Mouse (Mus musculus) left cerebral cortex, adult 2 months (tissue): ENCODE results near the gene Ube3b. TPM values are rescaled to one million over a fixed set of nuclear protein-coding genes. Genes with fewer than 3 reads are reported as not detected.

Source experiments
- DNase-seq, 2 experiments: peaks; one replicate each; pipeline ENCODE4 v3.0.0; 2021 to 2022; ENCODE audit warnings: low spot score in 2 of 2, mixed read lengths in 1 of 2; ENCODE audit errors: extremely low spot score in 1 of 2
- H3K27ac ChIP-seq: fragments of 200-600 bp; 2 replicates; pipeline ENCODE4 v1.8.1; 2022
- H3K4me3 ChIP-seq: fragments of 200-600 bp; 2 replicates; pipeline ENCODE4 v1.8.1; 2022
- CTCF ChIP-seq: fragments of 200-600 bp; IDR thresholded peaks from 2 replicates; pipeline ENCODE4 v1.8.1; 2022; ENCODE audit warnings: antibody characterized with exemption, mild to moderate bottlenecking, moderate library complexity
- intact Hi-C: fragments of 180-260 bp; cut with DNase I; formaldehyde crosslinking; loops from one replicate; pipeline ENCODE4 v1.15.1; 2025
- total RNA-seq, 2 experiments: library from RNA; stranded (reverse); gene quantifications; 2 replicates each; pipeline ENCODE4 v1.2.3; 2021

Gene Ube3b
- total RNA-seq, 2 experiments from 2014 or later: 79.6 to 83.8 TPM

DNA sequence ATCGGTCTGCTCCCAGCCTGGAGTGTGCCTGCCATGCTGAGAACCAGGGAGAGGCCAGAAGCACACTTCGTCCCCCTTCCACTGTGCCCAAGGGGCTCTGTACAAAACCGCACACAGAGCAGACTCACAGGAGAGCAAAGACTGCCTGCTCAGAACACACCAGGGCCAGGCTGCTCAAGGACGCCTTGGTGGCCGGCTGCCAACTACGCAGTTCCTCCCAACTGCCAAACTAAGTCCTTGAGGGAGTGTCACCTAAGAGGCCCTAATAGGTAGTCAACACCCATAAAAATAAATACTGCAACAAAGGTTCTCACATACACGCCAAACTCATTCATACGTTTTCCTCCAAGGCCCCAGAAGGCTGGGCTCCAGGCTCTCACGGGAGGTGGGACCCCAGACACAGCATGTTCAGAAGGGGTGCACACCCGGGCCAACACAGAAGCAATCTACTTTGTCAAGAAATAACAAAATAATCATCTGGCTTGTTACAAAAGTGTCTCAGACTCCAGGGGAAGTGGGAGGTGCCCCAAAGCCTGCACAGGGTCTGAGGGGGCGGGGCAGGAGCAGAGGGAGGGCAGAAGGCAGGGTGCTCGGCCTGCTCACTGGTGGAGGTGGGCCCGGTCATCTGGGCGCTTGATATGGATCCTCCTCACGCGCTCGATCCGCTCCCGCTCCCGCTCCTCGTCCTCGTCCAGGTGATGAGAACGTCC lies 15.2 kb upstream of the Ube3b start:
- TF ChIP-seq CTCF: no peak
- no peak overlapping the region for H3K27ac ChIP-seq
- DNase-seq: no peak
- intact Hi-C loops: no loop called here
- no peak overlapping the region for H3K4me3 ChIP-seq

DNA sequence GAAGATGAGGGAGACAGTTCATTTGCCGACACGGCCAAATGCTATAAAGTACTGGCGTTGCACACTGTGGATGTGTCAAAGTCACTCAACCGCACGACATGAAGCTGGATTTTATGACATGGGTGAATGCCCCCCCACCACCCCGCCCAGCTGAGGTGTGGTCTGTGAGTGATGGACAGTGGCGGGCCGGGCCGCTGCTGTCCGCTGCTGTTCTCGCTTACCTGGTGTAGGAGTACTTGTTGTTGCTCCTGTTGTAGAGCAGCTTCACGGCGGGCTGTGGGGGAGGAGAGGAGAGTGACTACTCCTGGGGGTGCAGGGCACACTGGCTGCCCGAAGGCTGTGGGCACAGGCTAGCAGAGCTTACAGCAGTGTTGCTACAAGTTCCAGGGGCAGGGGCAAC lies 12.3 kb upstream of the Ube3b start:
- no peak for DNase-seq
- Histone ChIP-seq H3K4me3 (no peak overlapping the region), H3K27ac (no peak overlapping the region)
- no peak for TF ChIP-seq CTCF
- intact Hi-C loops: no loop called here

DNA sequence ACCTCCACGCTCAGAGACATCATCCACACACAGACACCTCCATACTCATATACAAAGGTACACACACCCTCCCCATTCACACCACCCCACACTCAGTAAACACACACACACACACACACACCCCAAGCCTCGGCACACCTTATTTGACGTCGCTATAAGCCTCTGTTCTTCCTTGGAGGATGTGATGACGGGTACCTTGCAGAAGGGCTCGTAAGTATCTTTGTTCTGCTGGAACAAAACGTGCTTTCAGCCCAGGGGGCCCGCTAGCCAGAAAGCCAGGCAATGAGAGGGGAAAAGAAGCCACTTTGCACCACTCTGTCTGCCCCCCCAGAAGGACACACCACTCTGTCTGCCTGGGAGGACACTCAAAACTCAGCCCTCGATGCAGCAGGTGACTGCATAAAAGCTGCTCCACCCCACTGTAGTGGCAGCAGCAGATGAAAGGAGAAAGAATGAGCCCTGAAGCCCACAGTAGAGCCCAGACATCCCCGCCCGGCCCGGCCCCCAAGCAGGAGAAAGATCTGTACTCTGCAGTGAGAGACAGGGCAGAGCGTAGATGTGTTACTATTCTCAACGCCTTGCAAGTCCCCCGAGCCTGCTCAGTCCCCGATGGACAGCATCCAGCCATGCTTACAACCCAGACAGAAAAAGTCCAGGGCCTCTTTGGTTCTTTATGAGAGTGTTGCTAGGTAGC lies 11.5 kb upstream of the Ube3b start:
- intact Hi-C loops: no loop called here
- H3K27ac ChIP-seq: no peak overlapping the region
- H3K4me3 ChIP-seq: no peak overlapping the region
- no peak for TF ChIP-seq CTCF
- DNase-seq: no peak

DNA sequence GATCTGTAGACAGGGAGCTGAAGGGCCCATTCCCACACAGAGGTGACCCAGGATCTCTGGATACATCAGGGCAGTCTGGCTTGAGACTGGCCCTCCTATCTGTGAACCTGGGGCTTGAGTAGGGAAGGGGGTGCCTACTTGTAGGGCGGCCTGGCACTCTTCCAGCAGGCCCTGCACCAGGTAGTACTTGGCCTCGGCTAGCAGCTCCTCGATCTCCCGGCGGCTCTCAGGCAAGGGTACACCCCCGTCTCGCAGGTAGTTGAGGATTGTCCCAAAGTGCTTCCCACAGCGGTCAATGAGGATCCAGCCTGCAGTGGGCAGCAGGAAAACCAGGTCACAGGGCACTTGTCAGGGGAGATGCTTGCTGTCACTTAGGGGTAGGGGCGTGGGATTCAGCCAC lies 10.5 kb upstream of the Ube3b start:
- Histone ChIP-seq H3K27ac (peak overlapping the region; percentile 50; the same call in 1 of the 2 replicates), H3K4me3 (no peak overlapping the region)
- TF ChIP-seq CTCF: no peak
- intact Hi-C loops: no loop called here
- DNase-seq: no peak

DNA sequence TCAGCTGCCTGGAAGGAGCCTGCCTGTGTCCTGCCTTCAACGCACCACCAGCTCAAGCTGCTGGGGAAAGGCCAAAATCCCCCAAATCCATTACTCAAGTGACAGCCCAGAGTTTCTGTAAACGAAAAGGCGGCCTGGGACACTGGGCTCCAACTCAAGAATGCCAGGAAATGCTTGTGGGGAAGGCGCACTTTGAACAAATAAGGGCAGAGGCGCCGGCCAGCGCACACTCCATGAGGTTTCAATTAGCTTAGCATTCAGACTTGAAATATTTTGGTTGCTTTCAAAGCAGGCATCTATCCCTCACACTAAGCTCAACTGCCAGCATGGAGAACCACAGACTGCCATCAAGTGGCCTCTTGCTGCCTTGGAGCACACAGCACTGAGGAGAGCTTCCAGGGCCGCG lies 10.0 kb upstream of the Ube3b start:
- peak overlapping the region; percentile 50; the same call in 1 of the 2 replicates for H3K27ac ChIP-seq
- no peak; the same call in 1 of the 2 replicates for TF ChIP-seq CTCF
- DNase-seq: no peak
- no peak overlapping the region for H3K4me3 ChIP-seq
- intact Hi-C loops: no loop called here

DNA sequence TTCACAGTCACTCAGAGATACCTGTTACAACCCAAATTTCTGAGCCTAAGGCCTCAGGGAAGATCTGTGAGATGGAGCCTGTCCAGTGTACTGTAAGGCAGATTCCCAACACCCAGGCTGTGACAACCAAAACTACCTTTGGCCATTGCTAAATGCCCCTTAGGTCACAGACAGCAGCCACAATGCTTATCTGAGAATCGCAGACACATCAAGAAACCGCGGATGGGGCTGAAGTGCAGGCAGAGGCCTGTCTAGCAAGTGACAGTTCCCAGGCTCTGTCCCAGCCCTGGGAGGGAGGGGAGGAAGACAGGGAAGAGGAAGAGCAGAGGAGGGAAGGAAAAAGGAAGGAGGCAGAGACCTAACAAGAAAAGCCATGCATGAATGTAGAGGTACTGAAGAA lies 9.1 kb upstream of the Ube3b start:
- TF ChIP-seq CTCF: no peak
- intact Hi-C loops: no loop called here
- DNase-seq: no peak
- Histone ChIP-seq H3K4me3 (no peak overlapping the region), H3K27ac (no peak overlapping the region; the same call in 1 of the 2 replicates)

DNA sequence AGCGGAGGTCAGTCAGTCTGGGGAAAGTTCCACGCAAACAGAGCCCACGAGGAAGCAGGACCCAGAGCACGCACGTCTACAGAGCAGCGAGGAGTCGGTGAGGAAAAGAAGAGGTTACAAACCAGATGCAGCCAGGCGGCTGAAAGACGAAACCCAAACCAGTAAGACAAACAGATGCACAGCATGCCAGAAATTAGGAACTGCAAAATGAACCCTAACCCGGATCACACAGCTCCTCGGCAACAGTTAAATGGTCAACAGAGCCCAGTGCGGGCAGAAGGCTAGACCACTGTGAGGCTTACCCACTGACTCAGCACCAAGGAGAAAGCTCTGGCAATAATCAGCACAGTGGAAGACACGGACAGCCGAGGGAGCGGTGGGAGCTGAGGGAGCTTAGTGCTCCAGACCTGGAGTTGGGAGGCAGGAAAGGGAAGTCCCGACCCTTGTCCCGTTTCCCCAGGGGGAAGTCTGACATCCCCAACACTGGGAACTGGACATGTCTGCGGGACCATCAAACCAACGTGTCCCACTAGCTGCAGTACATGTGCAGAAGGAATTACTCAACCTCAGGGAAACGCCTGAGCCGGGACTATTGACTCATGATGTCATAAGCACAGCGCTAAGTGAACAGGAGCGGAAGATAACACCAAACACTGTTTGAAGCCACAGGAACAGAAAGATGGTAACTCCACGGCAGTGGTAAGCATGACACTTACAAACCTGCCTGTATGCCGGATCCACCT lies 8.5 kb upstream of the Ube3b start:
- intact Hi-C loops: no loop called here
- TF ChIP-seq CTCF: no peak
- DNase-seq: no peak
- H3K27ac ChIP-seq: peak overlapping the region; percentile 41; the same call in 1 of the 2 replicates
- H3K4me3 ChIP-seq: no peak overlapping the region

DNA sequence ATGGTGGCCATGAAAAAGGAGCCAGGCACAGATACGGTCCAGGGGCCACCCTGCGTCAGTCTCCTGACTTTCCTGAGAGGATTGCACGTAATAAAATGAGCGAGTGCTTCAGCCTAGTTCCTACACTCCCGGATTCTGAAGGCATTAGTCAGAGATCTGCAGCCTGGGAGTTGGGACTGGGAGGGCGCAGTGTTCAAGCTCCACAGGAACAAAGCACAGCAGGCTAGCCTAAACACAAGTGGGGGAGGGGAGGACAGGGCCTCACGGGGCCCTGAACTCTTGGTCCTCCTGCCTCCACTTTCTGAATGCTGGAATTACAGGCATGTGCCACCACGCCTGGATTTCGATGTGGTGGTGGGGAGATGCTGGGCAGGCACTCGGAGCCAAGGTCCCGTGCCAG lies 7.8 kb upstream of the Ube3b start:
- no peak for TF ChIP-seq CTCF
- Histone ChIP-seq H3K4me3 (no peak overlapping the region), H3K27ac (peak overlapping the region; percentile 41; the same call in 1 of the 2 replicates)
- intact Hi-C loops: no loop called here
- no peak for DNase-seq

DNA sequence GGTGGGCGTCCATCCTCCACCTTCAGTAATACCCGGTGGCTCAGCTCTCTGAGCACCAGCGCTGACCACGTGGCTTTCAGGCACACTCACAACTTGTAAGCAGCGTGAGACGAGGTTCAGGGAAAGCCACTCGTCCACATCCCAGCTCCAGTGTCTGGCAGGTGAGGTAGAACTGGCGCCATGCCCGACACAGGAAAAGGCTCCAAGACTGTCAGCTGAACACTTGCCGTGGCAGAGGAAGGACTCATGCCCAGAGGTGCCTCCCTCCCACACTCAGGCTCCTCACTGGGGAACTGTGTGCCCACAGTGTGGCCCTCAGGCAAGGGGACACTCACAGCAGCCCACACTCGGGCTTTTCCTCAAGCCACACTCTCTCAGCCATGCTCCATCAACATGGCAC lies 7.2 kb upstream of the Ube3b start:
- H3K27ac ChIP-seq: peak overlapping the region; percentile 44; the same call in 1 of the 2 replicates

DNA sequence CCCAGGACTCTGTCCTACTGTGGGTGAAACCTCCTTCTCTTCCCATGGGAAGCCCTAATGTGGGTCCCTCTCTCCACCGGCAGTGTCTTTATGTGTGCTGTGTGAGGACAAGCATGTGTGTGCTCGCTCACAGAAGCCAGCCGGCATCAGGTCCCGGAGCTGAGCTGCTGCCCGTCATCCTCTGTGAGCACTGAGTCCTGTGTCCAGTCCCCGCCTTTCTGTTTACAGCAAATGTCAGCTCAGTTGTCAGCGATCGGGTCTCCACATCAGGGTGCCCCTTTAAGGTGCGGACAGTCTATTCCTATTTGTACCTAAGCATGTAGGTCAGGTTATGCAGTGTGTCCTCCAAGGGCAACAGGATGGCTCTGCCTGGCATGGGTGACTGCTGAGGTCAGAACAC lies 6.8 kb upstream of the Ube3b start:
- intact Hi-C loops: no loop called here
- no peak for TF ChIP-seq CTCF
- H3K27ac ChIP-seq: peak overlapping the region; percentile 44; the same call in 1 of the 2 replicates
- H3K4me3 ChIP-seq: no peak overlapping the region
- DNase-seq: no peak

More for the DNA sequence above, 7.2 kb upstream of the Ube3b start:
- H3K4me3 ChIP-seq: no peak overlapping the region
- intact Hi-C loops: no loop called here
- no peak for TF ChIP-seq CTCF
- no peak for DNase-seq

DNA sequence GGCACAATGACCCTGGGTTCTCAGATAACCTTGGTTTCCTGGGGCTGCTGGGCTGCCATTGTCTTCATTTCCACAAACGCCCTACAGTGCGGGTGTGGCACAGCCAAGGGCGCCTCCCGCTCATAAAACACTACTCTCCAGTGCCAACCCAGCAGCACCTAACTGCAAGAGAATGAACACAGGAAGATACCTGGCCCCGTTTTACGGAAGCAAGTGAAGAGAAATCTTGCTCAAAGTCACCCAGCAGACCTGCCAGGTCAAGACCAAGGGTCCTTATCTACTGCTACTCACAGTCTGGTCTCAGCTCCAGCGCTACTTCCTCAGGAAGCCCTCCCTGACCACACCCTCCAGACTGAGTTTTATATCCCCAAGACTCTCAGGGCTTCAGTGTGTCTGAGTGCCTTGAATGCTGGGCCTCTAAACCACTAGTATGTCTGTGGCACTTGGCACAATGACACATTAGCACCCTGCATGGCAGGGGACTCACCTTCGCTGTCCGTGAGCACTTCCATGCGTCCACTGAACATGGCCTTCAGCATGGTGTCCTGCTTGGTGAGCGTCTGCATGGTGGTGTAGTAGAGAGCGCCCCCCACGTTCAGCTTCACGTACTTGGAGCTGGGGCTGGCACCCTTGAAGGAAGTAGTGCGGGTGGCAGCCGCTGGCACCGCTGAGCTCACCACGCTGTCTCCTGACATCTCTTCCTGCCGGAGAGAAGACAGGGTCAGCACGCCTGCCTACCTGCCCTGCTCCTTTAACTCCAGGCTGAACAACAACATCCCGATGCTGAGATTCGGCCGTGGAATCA lies 5.8 kb upstream of the Ube3b start:
- intact Hi-C loops: no loop called here
- no peak for DNase-seq
- no peak for TF ChIP-seq CTCF
- H3K4me3 ChIP-seq: no peak overlapping the region
- H3K27ac ChIP-seq: peak overlapping the region; percentile 25; the same call in 1 of the 2 replicates
